Mouse (Mus musculus) layer of hippocampus, adult 18-20 months (tissue): ENCODE data around the gene Txk. TPM values are rescaled to one million over a fixed set of nuclear protein-coding genes. Genes with fewer than 3 reads are reported as not detected.

Source experiments
- DNase-seq, 2 experiments: peaks; one replicate each; pipeline ENCODE4 v3.0.0; 2022; ENCODE audit warnings: low spot score in 2 of 2
- total RNA-seq, 2 experiments: library from RNA; stranded (reverse); gene quantifications; 2 replicates each; pipeline ENCODE4 v1.2.3; 2021

Txk gene
- total RNA-seq, 2 experiments from 2014 or later = not detected

- DNase-seq = peak; percentile 42 to 75
These were observed 56.1 kb downstream of the Txk start for GRCm38 (mm10) chr5:72696491-72696890.

GRCm38 (mm10) chr5:72694684-72695083, 57.9 kb downstream of the Txk start:
- DNase-seq = no peak

GRCm38 (mm10) chr5:72690516-72690915, 62.1 kb downstream of the Txk start:
- DNase-seq = no peak

- no peak for DNase-seq
These were observed 63.0 kb downstream of the Txk start for GRCm38 (mm10) chr5:72689556-72689955.

- no peak for DNase-seq
These were observed 71.1 kb downstream of the Txk start for GRCm38 (mm10) chr5:72681451-72681850.

GRCm38 (mm10) chr5:72674994-72675542, 77.5 kb downstream of the Txk start:
- no peak for DNase-seq

GRCm38 (mm10) chr5:72671017-72671699, 81.4 kb downstream of the Txk start:
- no peak for DNase-seq

GRCm38 (mm10) chr5:72668351-72668750, 84.2 kb downstream of the Txk start:
- DNase-seq = no peak

GRCm38 (mm10) chr5:72666428-72666827, 86.1 kb downstream of the Txk start:
- no peak for DNase-seq

GRCm38 (mm10) chr5:72665281-72665680, 87.3 kb downstream of the Txk start:
- DNase-seq = peak in 1 of 2 experiments; percentile 62

GRCm38 (mm10) chr5:72664854-72665253, 87.7 kb downstream of the Txk start:
- no peak for DNase-seq

- no peak for DNase-seq
These were observed 88.5 kb downstream of the Txk start for GRCm38 (mm10) chr5:72664126-72664525.

- no peak for DNase-seq
These were observed 91.4 kb downstream of the Txk start for GRCm38 (mm10) chr5:72661051-72661781.

- no peak for DNase-seq
These were observed 94.2 kb downstream of the Txk start for GRCm38 (mm10) chr5:72658375-72658774.

- DNase-seq = no peak
These were observed 96.2 kb downstream of the Txk start for GRCm38 (mm10) chr5:72656270-72656791.

- DNase-seq = no peak
These were observed 99.4 kb downstream of the Txk start for GRCm38 (mm10) chr5:72653068-72653674.

GRCm38 (mm10) chr5:72648987-72649735, 103.4 kb downstream of the Txk start:
- DNase-seq = no peak

GRCm38 (mm10) chr5:72647958-72648595, 104.5 kb downstream of the Txk start:
- no peak for DNase-seq

GRCm38 (mm10) chr5:72647418-72647907, 105.1 kb downstream of the Txk start, which contains the start of gene Nipal1:
Gene Nipal1, plus strand, starts transcription at chr5:72647795.
- DNase-seq = no peak

- DNase-seq = no peak
These were observed 105.6 kb downstream of the Txk start for GRCm38 (mm10) chr5:72646996-72647395.
